Mouse (Mus musculus) T-cell, adult 66 days (primary cell): ENCODE results near the gene Tmem169. TPM values are rescaled to one million over a fixed set of nuclear protein-coding genes. Genes with fewer than 3 reads are reported as not detected.

Source experiments
- total RNA-seq, 2 experiments: library from RNA; stranded (reverse); gene quantifications; 3 replicates in 1 of 2; 4 replicates in 1 of 2; pipeline ENCODE4 v1.2.4; 2023

Tmem169 gene
- total RNA-seq, result not detected

DNA sequence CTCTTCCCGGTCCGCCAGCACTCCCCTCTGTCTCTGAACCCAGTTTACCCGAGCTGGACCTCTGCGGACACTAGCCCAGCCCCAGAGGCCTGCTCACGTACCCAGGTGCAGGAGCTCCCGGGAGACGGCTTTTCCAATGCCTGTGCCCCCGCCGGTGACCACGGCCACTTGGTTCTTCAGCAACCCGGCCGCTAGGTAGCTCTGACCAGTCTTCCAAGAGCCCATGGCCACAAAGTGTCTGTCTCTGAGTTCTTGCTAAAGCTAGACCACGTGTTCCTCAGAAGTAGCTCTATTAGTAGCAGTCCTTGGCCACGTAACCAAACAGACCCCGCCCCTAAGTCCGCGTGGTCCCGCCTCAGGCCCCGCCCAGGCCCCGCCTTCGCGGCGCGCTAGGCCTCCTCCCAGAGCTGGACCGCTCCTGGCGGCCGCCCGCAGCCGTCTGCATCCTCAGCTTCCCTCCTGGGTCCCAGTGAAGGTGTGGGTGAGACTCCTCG, at the start of gene Tmem169, which contains the start of gene Pecr:
Gene Tmem169 (plus strand): TSS at position 378 of the 494 bp plus-strand sequence.
Gene Pecr (minus strand): TSS at position 323 of the 494 bp plus-strand sequence.

DNA sequence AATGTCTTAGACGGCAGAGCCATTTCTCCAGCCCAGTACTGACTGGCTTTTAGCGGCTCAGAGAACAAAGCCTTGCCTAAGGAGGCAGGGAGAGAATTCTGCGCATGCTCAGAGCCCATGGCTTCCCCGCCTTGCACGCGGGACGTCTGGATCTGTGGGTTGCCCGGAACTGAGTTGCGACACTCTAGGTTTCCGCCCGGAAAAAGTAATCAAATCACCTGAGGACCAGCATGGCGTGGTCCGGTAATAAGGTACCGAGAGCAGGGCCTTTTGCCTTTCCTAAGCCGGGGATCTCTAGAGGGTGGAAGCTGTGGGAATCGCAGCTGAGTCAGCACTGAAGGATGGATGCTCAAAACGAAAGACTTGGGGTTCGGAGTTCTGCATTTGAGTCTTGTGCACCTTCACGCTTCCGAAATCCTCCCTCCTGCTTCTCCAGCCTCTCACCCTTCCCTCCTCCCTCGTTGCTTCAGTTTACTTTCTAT, 23.2 kb downstream of the Tmem169 start, which contains the start of gene Xrcc5:
Gene Xrcc5 (plus strand): TSS at position 105 of the 482 bp plus-strand sequence.

Other genes with a start within 250 kb of the Tmem169 start
- not detected for gene Mreg, start 72.1 kb upstream of the Tmem169 start, total RNA-seq
- 1 to 10 TPM; 2.7 to 4.2 TPM for gene Pecr, start 55 bp upstream of the Tmem169 start, total RNA-seq
- gene Xrcc5, start 23.1 kb downstream of the Tmem169 start, total RNA-seq, result 10 to 100 TPM; 23.7 to 26.0 TPM